Mouse (Mus musculus): ENCODE measurements at regions not wholly inside any gene's neighbourhood (a gene's known extent, or its start where the extent isn't known, plus 50 kb on each side); places are given as distances from the start of the nearest gene placed in this dataset.

GRCm38 (mm10) chr19:42673133-42673532 is 60.5 kb upstream of the Loxl4 start:
- WGBS = 7% methylated on average over 9 of the region's 9 CpGs
- Histone ChIP-seq H3K9ac (ENCODE audit: low read length) (no peak overlapping the region), H3K36me3 (ENCODE audit: control insufficient read depth, insufficient read depth, low read length) (no peaks in the 10 kb centered on the region), H3K27me3 (ENCODE audit: control insufficient read depth, insufficient read depth, low read length) (peaks cover 16% of the 10 kb centered on the region), H3K4me3 (ENCODE audit: low read depth, low read length) (no peak overlapping the region), H3K4me1 (ENCODE audit: control insufficient read depth, insufficient read depth, low read length) (peaks cover 12% of the 10 kb centered on the region), H3K9me3 (ENCODE audit: control insufficient read depth, low read length) (no peaks in the 10 kb centered on the region), H3K27ac (ENCODE audit: low read depth, low read length) (no peak overlapping the region), H3K4me2 (ENCODE audit: low read depth) (no peak overlapping the region)
- ATAC-seq (ENCODE audit: insufficient read depth, low FRiP score, low TSS enrichment) = peak; percentile 89
- DNase-seq (ENCODE audit: low spot score) = peak; percentile 82

GRCm38 (mm10) chr19:42669886-42670285 is 57.3 kb upstream of the Loxl4 start:
- H3K4me2 ChIP-seq (ENCODE audit: low read depth) = no peak overlapping the region
- DNase-seq (ENCODE audit: low spot score) = no peak
- H3K4me3 ChIP-seq (ENCODE audit: low read depth, low read length) = no peak overlapping the region
- no peaks in the 10 kb centered on the region for H3K36me3 ChIP-seq (ENCODE audit: control insufficient read depth, insufficient read depth, low read length)
- H3K9ac ChIP-seq (ENCODE audit: low read length) = no peak overlapping the region
- H3K9me3 ChIP-seq (ENCODE audit: control insufficient read depth, low read length) = no peaks in the 10 kb centered on the region
- H3K27me3 ChIP-seq (ENCODE audit: control insufficient read depth, insufficient read depth, low read length) = peaks cover 16% of the 10 kb centered on the region
- H3K4me1 ChIP-seq (ENCODE audit: control insufficient read depth, insufficient read depth, low read length) = peaks cover 12% of the 10 kb centered on the region
- no peak for ATAC-seq (ENCODE audit: insufficient read depth, low FRiP score, low TSS enrichment)
- no peak overlapping the region for H3K27ac ChIP-seq (ENCODE audit: low read depth, low read length)
- WGBS = 74% methylated on average over 6 of the region's 6 CpGs

GRCm38 (mm10) chr19:42668385-42669098 is 55.9 kb upstream of the Loxl4 start:
- no peak overlapping the region for H3K9ac ChIP-seq (ENCODE audit: low read length)
- H3K9me3 ChIP-seq (ENCODE audit: control insufficient read depth, low read length) = no peaks in the 10 kb centered on the region
- H3K27me3 ChIP-seq (ENCODE audit: control insufficient read depth, insufficient read depth, low read length) = peaks cover 16% of the 10 kb centered on the region
- no peaks in the 10 kb centered on the region for H3K36me3 ChIP-seq (ENCODE audit: control insufficient read depth, insufficient read depth, low read length)
- no peak overlapping the region for H3K4me3 ChIP-seq (ENCODE audit: low read depth, low read length)
- 75% methylated on average over 14 of the region's 14 CpGs for WGBS
- H3K4me2 ChIP-seq (ENCODE audit: low read depth) = no peak overlapping the region
- ATAC-seq (ENCODE audit: insufficient read depth, low FRiP score, low TSS enrichment) = no peak
- no peak for DNase-seq (ENCODE audit: low spot score)
- peaks cover 6% of the 10 kb centered on the region; the same call in 1 of the 2 replicates for H3K4me1 ChIP-seq (ENCODE audit: control insufficient read depth, insufficient read depth, low read length)
- no peak overlapping the region for H3K27ac ChIP-seq (ENCODE audit: low read depth, low read length)

GRCm38 (mm10) chr19:42666906-42667305 is 54.3 kb upstream of the Loxl4 start:
- whole genome bisulfite sequencing = 85% methylated on average over 5 of the region's 5 CpGs
- Histone ChIP-seq H3K27me3 (ENCODE audit: control insufficient read depth, insufficient read depth, low read length) (peaks cover 16% of the 10 kb centered on the region), H3K4me3 (ENCODE audit: low read depth, low read length) (no peak overlapping the region), H3K36me3 (ENCODE audit: control insufficient read depth, insufficient read depth, low read length) (no peaks in the 10 kb centered on the region), H3K4me2 (ENCODE audit: low read depth) (no peak overlapping the region), H3K9me3 (ENCODE audit: control insufficient read depth, low read length) (no peaks in the 10 kb centered on the region), H3K27ac (ENCODE audit: low read depth, low read length) (no peak overlapping the region), H3K9ac (ENCODE audit: low read length) (no peak overlapping the region), H3K4me1 (ENCODE audit: control insufficient read depth, insufficient read depth, low read length) (no peaks in the 10 kb centered on the region)
- DNase-seq (ENCODE audit: low spot score) (no peak), ATAC-seq (ENCODE audit: insufficient read depth, low FRiP score, low TSS enrichment) (no peak)

All from neural tube, embryonic 11.5 days (tissue).